Mouse (Mus musculus): ENCODE measurements around the gene Tuba3b. TPM values are rescaled to one million over a fixed set of nuclear protein-coding genes. Genes with fewer than 3 reads are reported as not detected.

Tuba3b gene
- polyA plus RNA-seq, 1 experiment from 2014 or later, result 0.31 TPM

- Histone ChIP-seq H3K9ac (replicated peaks; ENCODE audit: low read length) (no peak overlapping the region), H3K4me2 (replicated peaks; ENCODE audit: low read depth, low read length) (no peak overlapping the region), H3K4me1 (ENCODE audit: insufficient read depth, low read length) (peaks cover 6% of the 10 kb centered on the region; the same call in 1 of the 2 replicates), H3K27me3 (ENCODE audit: insufficient read depth, low read length) (no peaks in the 10 kb centered on the region), H3K27ac (ENCODE audit: low read length) (no peak overlapping the region), H3K36me3 (ENCODE audit: insufficient read depth, low read length) (no peaks in the 10 kb centered on the region), H3K9me3 (ENCODE audit: low read length) (no peaks in the 10 kb centered on the region), H3K4me3 (ENCODE audit: low read length) (no peak overlapping the region)
- ATAC-seq (ENCODE audit: low FRiP score, low TSS enrichment), result no peak
- whole genome bisulfite sequencing, result 85% methylated on average over 21 of the region's 21 CpGs
These were observed 30.2 kb upstream of the Tuba3b start for GRCm38 (mm10) chr6:145585052-145585973.

GRCm38 (mm10) chr6:145590501-145591293 is 24.9 kb upstream of the Tuba3b start:
- Histone ChIP-seq H3K9me3 (ENCODE audit: low read length) (no peaks in the 10 kb centered on the region), H3K27me3 (ENCODE audit: insufficient read depth, low read length) (no peaks in the 10 kb centered on the region), H3K4me2 (replicated peaks; ENCODE audit: low read depth, low read length) (no peak overlapping the region), H3K36me3 (ENCODE audit: insufficient read depth, low read length) (no peaks in the 10 kb centered on the region), H3K4me1 (ENCODE audit: insufficient read depth, low read length) (peaks cover 23% of the 10 kb centered on the region), H3K9ac (replicated peaks; ENCODE audit: low read length) (no peak overlapping the region), H3K27ac (ENCODE audit: low read length) (no peak overlapping the region), H3K4me3 (ENCODE audit: low read length) (no peak overlapping the region)
- 0 out of 2 replicates have a peak, but pooled peaks have one; percentile 36 for ATAC-seq (ENCODE audit: low FRiP score, low TSS enrichment)
- 47% methylated on average over 11 of the region's 11 CpGs for WGBS

GRCm38 (mm10) chr6:145591578-145591977 is 24.0 kb upstream of the Tuba3b start:
- H3K36me3 ChIP-seq (ENCODE audit: insufficient read depth, low read length), result no peaks in the 10 kb centered on the region
- no peak overlapping the region for H3K27ac ChIP-seq (ENCODE audit: low read length)
- no peaks in the 10 kb centered on the region for H3K27me3 ChIP-seq (ENCODE audit: insufficient read depth, low read length)
- H3K9me3 ChIP-seq (ENCODE audit: low read length), result no peaks in the 10 kb centered on the region
- H3K4me2 ChIP-seq (replicated peaks; ENCODE audit: low read depth, low read length), result no peak overlapping the region
- ATAC-seq (ENCODE audit: low FRiP score, low TSS enrichment), result no peak
- peaks cover 23% of the 10 kb centered on the region for H3K4me1 ChIP-seq (ENCODE audit: insufficient read depth, low read length)
- WGBS, result 80% methylated on average over 1 of the region's 1 CpGs
- H3K4me3 ChIP-seq (ENCODE audit: low read length), result no peak overlapping the region
- no peak overlapping the region for H3K9ac ChIP-seq (replicated peaks; ENCODE audit: low read length)

- Histone ChIP-seq H3K4me1 (ENCODE audit: insufficient read depth, low read length) (peaks cover 23% of the 10 kb centered on the region), H3K4me2 (replicated peaks; ENCODE audit: low read depth, low read length) (no peak overlapping the region), H3K9ac (replicated peaks; ENCODE audit: low read length) (no peak overlapping the region), H3K27ac (ENCODE audit: low read length) (peak overlapping the region; percentile 61; the same call in 1 of the 2 replicates), H3K9me3 (ENCODE audit: low read length) (no peaks in the 10 kb centered on the region), H3K4me3 (ENCODE audit: low read length) (no peak overlapping the region), H3K36me3 (ENCODE audit: insufficient read depth, low read length) (no peaks in the 10 kb centered on the region), H3K27me3 (ENCODE audit: insufficient read depth, low read length) (no peaks in the 10 kb centered on the region)
- ATAC-seq (ENCODE audit: low FRiP score, low TSS enrichment), result no peak
- 57% methylated on average over 6 of the region's 6 CpGs for WGBS
These were observed 23.5 kb upstream of the Tuba3b start for GRCm38 (mm10) chr6:145592036-145592435.

GRCm38 (mm10) chr6:145592531-145592998 is 23.0 kb upstream of the Tuba3b start:
- Histone ChIP-seq H3K9ac (replicated peaks; ENCODE audit: low read length) (no peak overlapping the region), H3K9me3 (ENCODE audit: low read length) (no peaks in the 10 kb centered on the region)
- WGBS, result 32% methylated on average over 8 of the region's 8 CpGs

GRCm38 (mm10) chr6:145593991-145594390 is 21.6 kb upstream of the Tuba3b start:
- peaks cover 31% of the 10 kb centered on the region for H3K4me1 ChIP-seq (ENCODE audit: insufficient read depth, low read length)
- H3K27me3 ChIP-seq (ENCODE audit: insufficient read depth, low read length), result no peaks in the 10 kb centered on the region
- H3K4me2 ChIP-seq (replicated peaks; ENCODE audit: low read depth, low read length), result no peak overlapping the region
- no peak overlapping the region for H3K4me3 ChIP-seq (ENCODE audit: low read length)
- peak; percentile 62; the same call in 1 of the 2 replicates for ATAC-seq (ENCODE audit: low FRiP score, low TSS enrichment)
- H3K27ac ChIP-seq (ENCODE audit: low read length), result no peak overlapping the region
- 16% methylated on average over 7 of the region's 7 CpGs for WGBS
- H3K9me3 ChIP-seq (ENCODE audit: low read length), result no peaks in the 10 kb centered on the region
- no peaks in the 10 kb centered on the region for H3K36me3 ChIP-seq (ENCODE audit: insufficient read depth, low read length)
- H3K9ac ChIP-seq (replicated peaks; ENCODE audit: low read length), result no peak overlapping the region

More at GRCm38 (mm10) chr6:145592531-145592998, 23.0 kb upstream of the Tuba3b start:
- H3K36me3 ChIP-seq (ENCODE audit: insufficient read depth, low read length), result no peaks in the 10 kb centered on the region
- peak overlapping the region; percentile 61 for H3K27ac ChIP-seq (ENCODE audit: low read length)
- no peak overlapping the region for H3K4me3 ChIP-seq (ENCODE audit: low read length)
- peaks cover 23% of the 10 kb centered on the region for H3K4me1 ChIP-seq (ENCODE audit: insufficient read depth, low read length)
- no peak overlapping the region for H3K4me2 ChIP-seq (replicated peaks; ENCODE audit: low read depth, low read length)
- no peak; the same call in 1 of the 2 replicates for ATAC-seq (ENCODE audit: low FRiP score, low TSS enrichment)
- H3K27me3 ChIP-seq (ENCODE audit: insufficient read depth, low read length), result no peaks in the 10 kb centered on the region

GRCm38 (mm10) chr6:145595905-145596304 is 19.7 kb upstream of the Tuba3b start:
- ATAC-seq (ENCODE audit: low FRiP score, low TSS enrichment), result no peak
- Histone ChIP-seq H3K4me2 (replicated peaks; ENCODE audit: low read depth, low read length) (no peak overlapping the region), H3K36me3 (ENCODE audit: insufficient read depth, low read length) (no peaks in the 10 kb centered on the region), H3K27ac (ENCODE audit: low read length) (no peak overlapping the region), H3K9ac (replicated peaks; ENCODE audit: low read length) (no peak overlapping the region), H3K27me3 (ENCODE audit: insufficient read depth, low read length) (no peaks in the 10 kb centered on the region), H3K9me3 (ENCODE audit: low read length) (no peaks in the 10 kb centered on the region), H3K4me1 (ENCODE audit: insufficient read depth, low read length) (peaks cover 28% of the 10 kb centered on the region), H3K4me3 (ENCODE audit: low read length) (no peak overlapping the region)
- WGBS, result 63% methylated on average over 4 of the region's 4 CpGs

- WGBS, result 31% methylated on average over 11 of the region's 11 CpGs
- Histone ChIP-seq H3K36me3 (ENCODE audit: insufficient read depth, low read length) (no peaks in the 10 kb centered on the region), H3K4me1 (ENCODE audit: insufficient read depth, low read length) (peaks cover 19% of the 10 kb centered on the region), H3K27me3 (ENCODE audit: insufficient read depth, low read length) (no peaks in the 10 kb centered on the region), H3K27ac (ENCODE audit: low read length) (0 out of 2 replicates have a peak overlapping the region, but pooled peaks have one; percentile 23), H3K9ac (replicated peaks; ENCODE audit: low read length) (no peak overlapping the region), H3K9me3 (ENCODE audit: low read length) (no peaks in the 10 kb centered on the region), H3K4me3 (ENCODE audit: low read length) (no peak overlapping the region), H3K4me2 (replicated peaks; ENCODE audit: low read depth, low read length) (no peak overlapping the region)
- ATAC-seq (ENCODE audit: low FRiP score, low TSS enrichment), result peak; percentile 79
These were observed 16.6 kb upstream of the Tuba3b start for GRCm38 (mm10) chr6:145598794-145599555.

GRCm38 (mm10) chr6:145604126-145604525 is 11.4 kb upstream of the Tuba3b start:
- H3K9me3 ChIP-seq (ENCODE audit: low read length), result no peaks in the 10 kb centered on the region
- no peak overlapping the region for H3K4me2 ChIP-seq (replicated peaks; ENCODE audit: low read depth, low read length)
- H3K36me3 ChIP-seq (ENCODE audit: insufficient read depth, low read length), result no peaks in the 10 kb centered on the region
- no peak for ATAC-seq (ENCODE audit: low FRiP score, low TSS enrichment)
- no peak overlapping the region for H3K9ac ChIP-seq (replicated peaks; ENCODE audit: low read length)
- peaks cover 8% of the 10 kb centered on the region for H3K4me1 ChIP-seq (ENCODE audit: insufficient read depth, low read length)
- no peaks in the 10 kb centered on the region for H3K27me3 ChIP-seq (ENCODE audit: insufficient read depth, low read length)
- 82% methylated on average over 2 of the region's 2 CpGs for WGBS
- no peak overlapping the region for H3K4me3 ChIP-seq (ENCODE audit: low read length)
- H3K27ac ChIP-seq (ENCODE audit: low read length), result no peak overlapping the region

All from kidney, embryonic 16.5 days (tissue).